Mouse (Mus musculus): Measurements from ENCODE around the gene Adprm. TPM values are rescaled to one million over a fixed set of nuclear protein-coding genes. Genes with fewer than 3 reads are reported as not detected.
A peak's percentile ranks its signal among the peaks of the same experiment; 100 is the strongest.
"Not testable (repeated sequence)": the region's sequence is repeated elsewhere in the genome, so short reads cannot be mapped to it uniquely, and the experiment has no call there.

Adprm gene
- polyA plus RNA-seq, 1 experiment from 2014 or later = 35.3 TPM

GRCm38 (mm10) chr11:67024867-67025477 is 27.4 kb downstream of the Adprm start, which contains the start of gene Tmem220:
Tmem220 (plus strand) TSS chr11:67025154.
- H3K9me3 ChIP-seq (ENCODE audit: control insufficient read depth, low read length) = no peaks in the 10 kb centered on the region
- H3K9ac ChIP-seq (ENCODE audit: low read length) = peak within 1 kb of the TSS; percentile 66
- WGBS = 3% methylated on average over 29 of the region's 35 CpGs
- H3K4me2 ChIP-seq (ENCODE audit: low read depth, severe bottlenecking) = peak within 1 kb of the TSS; percentile 47
- DNase-seq (ENCODE audit: low spot score) = peak; percentile 94
- ATAC-seq (ENCODE audit: insufficient number of reproducible peaks, low FRiP score, low TSS enrichment, low read depth) = peak; percentile 96
- H3K27me3 ChIP-seq (ENCODE audit: control insufficient read depth, insufficient read depth, low read length) = no peaks in the 10 kb centered on the region
- H3K4me3 ChIP-seq (ENCODE audit: low read depth, low read length) = peak within 1 kb of the TSS; percentile 38
- H3K36me3 ChIP-seq (ENCODE audit: control insufficient read depth, insufficient read depth, low read length) = no peaks in the 10 kb centered on the region
- no peaks in the 10 kb centered on the region for H3K4me1 ChIP-seq (ENCODE audit: control insufficient read depth, insufficient read depth, low read length)
- H3K27ac ChIP-seq (replicated peaks; ENCODE audit: low read depth, low read length) = no peak within 1 kb of the TSS

- no peaks in the 10 kb centered on the region for H3K4me1 ChIP-seq (ENCODE audit: control insufficient read depth, insufficient read depth, low read length)
- no peak overlapping the region for H3K4me3 ChIP-seq (ENCODE audit: low read depth, low read length)
- no peaks in the 10 kb centered on the region for H3K9me3 ChIP-seq (ENCODE audit: control insufficient read depth, low read length)
- H3K4me2 ChIP-seq (ENCODE audit: low read depth, severe bottlenecking) = no peak overlapping the region
- ATAC-seq (ENCODE audit: insufficient number of reproducible peaks, low FRiP score, low TSS enrichment, low read depth) (no peak), DNase-seq (ENCODE audit: low spot score) (no peak)
- H3K36me3 ChIP-seq (ENCODE audit: control insufficient read depth, insufficient read depth, low read length) = no peaks in the 10 kb centered on the region
- 41% methylated on average over 6 of the region's 6 CpGs for WGBS
- H3K27me3 ChIP-seq (ENCODE audit: control insufficient read depth, insufficient read depth, low read length) = no peaks in the 10 kb centered on the region
- H3K27ac ChIP-seq (replicated peaks; ENCODE audit: low read depth, low read length) = no peak overlapping the region
- no peak overlapping the region for H3K9ac ChIP-seq (ENCODE audit: low read length)
Observed at GRCm38 (mm10) chr11:67023802-67024340, 28.5 kb downstream of the Adprm start.

GRCm38 (mm10) chr11:67023191-67023590 is 29.2 kb downstream of the Adprm start:
- not testable (repeated sequence) for H3K4me3 ChIP-seq (ENCODE audit: low read depth, low read length); H3K36me3 ChIP-seq (ENCODE audit: control insufficient read depth, insufficient read depth, low read length); H3K27me3 ChIP-seq (ENCODE audit: control insufficient read depth, insufficient read depth, low read length); H3K9ac ChIP-seq (ENCODE audit: low read length); H3K9me3 ChIP-seq (ENCODE audit: control insufficient read depth, low read length); ATAC-seq (ENCODE audit: insufficient number of reproducible peaks, low FRiP score, low TSS enrichment, low read depth); H3K4me2 ChIP-seq (ENCODE audit: low read depth, severe bottlenecking); DNase-seq (ENCODE audit: low spot score); H3K27ac ChIP-seq (replicated peaks; ENCODE audit: low read depth, low read length); H3K4me1 ChIP-seq (ENCODE audit: control insufficient read depth, insufficient read depth, low read length)
- 33% methylated on average over 1 of the region's 1 CpGs for WGBS

GRCm38 (mm10) chr11:67022354-67023115 is 29.9 kb downstream of the Adprm start:
- ATAC-seq (ENCODE audit: insufficient number of reproducible peaks, low FRiP score, low TSS enrichment, low read depth) (no peak), DNase-seq (ENCODE audit: low spot score) (no peak)
- H3K4me3 ChIP-seq (ENCODE audit: low read depth, low read length) = no peak overlapping the region
- 0 out of 2 replicates have a peak, but pooled peaks cover 3% of the 10 kb centered on the region for H3K4me1 ChIP-seq (ENCODE audit: control insufficient read depth, insufficient read depth, low read length)
- WGBS = 90% methylated on average over 13 of the region's 13 CpGs
- no peaks in the 10 kb centered on the region for H3K36me3 ChIP-seq (ENCODE audit: control insufficient read depth, insufficient read depth, low read length)
- no peaks in the 10 kb centered on the region for H3K27me3 ChIP-seq (ENCODE audit: control insufficient read depth, insufficient read depth, low read length)
- no peak overlapping the region for H3K4me2 ChIP-seq (ENCODE audit: low read depth, severe bottlenecking)
- no peaks in the 10 kb centered on the region for H3K9me3 ChIP-seq (ENCODE audit: control insufficient read depth, low read length)
- H3K27ac ChIP-seq (replicated peaks; ENCODE audit: low read depth, low read length) = no peak overlapping the region
- no peak overlapping the region for H3K9ac ChIP-seq (ENCODE audit: low read length)

GRCm38 (mm10) chr11:67020948-67021347 is 31.4 kb downstream of the Adprm start:
- Histone ChIP-seq H3K4me3 (ENCODE audit: low read depth, low read length) (no peak overlapping the region), H3K9ac (ENCODE audit: low read length) (no peak overlapping the region)
- WGBS = 3% methylated on average over 12 of the region's 12 CpGs

GRCm38 (mm10) chr11:67019711-67020475 is 32.5 kb downstream of the Adprm start:
- WGBS = 68% methylated on average over 7 of the region's 7 CpGs
- ATAC-seq (ENCODE audit: insufficient number of reproducible peaks, low FRiP score, low TSS enrichment, low read depth) (no peak), DNase-seq (ENCODE audit: low spot score) (no peak)
- Histone ChIP-seq H3K27ac (replicated peaks; ENCODE audit: low read depth, low read length) (no peak overlapping the region), H3K9me3 (ENCODE audit: control insufficient read depth, low read length) (no peaks in the 10 kb centered on the region), H3K9ac (ENCODE audit: low read length) (no peak overlapping the region), H3K4me1 (ENCODE audit: control insufficient read depth, insufficient read depth, low read length) (0 out of 2 replicates have a peak, but pooled peaks cover 3% of the 10 kb centered on the region), H3K27me3 (ENCODE audit: control insufficient read depth, insufficient read depth, low read length) (no peaks in the 10 kb centered on the region), H3K4me2 (ENCODE audit: low read depth, severe bottlenecking) (no peak overlapping the region), H3K4me3 (ENCODE audit: low read depth, low read length) (no peak overlapping the region), H3K36me3 (ENCODE audit: control insufficient read depth, insufficient read depth, low read length) (no peaks in the 10 kb centered on the region)

More at GRCm38 (mm10) chr11:67020948-67021347, 31.4 kb downstream of the Adprm start:
- no peaks in the 10 kb centered on the region for H3K9me3 ChIP-seq (ENCODE audit: control insufficient read depth, low read length)
- DNase-seq (ENCODE audit: low spot score) (peak; percentile 79), ATAC-seq (ENCODE audit: insufficient number of reproducible peaks, low FRiP score, low TSS enrichment, low read depth) (no peak)
- no peaks in the 10 kb centered on the region for H3K27me3 ChIP-seq (ENCODE audit: control insufficient read depth, insufficient read depth, low read length)
- no peak overlapping the region for H3K27ac ChIP-seq (replicated peaks; ENCODE audit: low read depth, low read length)
- no peak overlapping the region for H3K4me2 ChIP-seq (ENCODE audit: low read depth, severe bottlenecking)
- H3K36me3 ChIP-seq (ENCODE audit: control insufficient read depth, insufficient read depth, low read length) = no peaks in the 10 kb centered on the region
- H3K4me1 ChIP-seq (ENCODE audit: control insufficient read depth, insufficient read depth, low read length) = 0 out of 2 replicates have a peak, but pooled peaks cover 3% of the 10 kb centered on the region

GRCm38 (mm10) chr11:67017801-67018591 is 34.4 kb downstream of the Adprm start:
- Histone ChIP-seq H3K36me3 (ENCODE audit: control insufficient read depth, insufficient read depth, low read length) (no peaks in the 10 kb centered on the region), H3K9me3 (ENCODE audit: control insufficient read depth, low read length) (no peaks in the 10 kb centered on the region), H3K4me3 (ENCODE audit: low read depth, low read length) (no peak overlapping the region), H3K4me2 (ENCODE audit: low read depth, severe bottlenecking) (no peak overlapping the region), H3K27ac (replicated peaks; ENCODE audit: low read depth, low read length) (no peak overlapping the region), H3K9ac (ENCODE audit: low read length) (no peak overlapping the region), H3K27me3 (ENCODE audit: control insufficient read depth, insufficient read depth, low read length) (no peaks in the 10 kb centered on the region), H3K4me1 (ENCODE audit: control insufficient read depth, insufficient read depth, low read length) (0 out of 2 replicates have a peak, but pooled peaks cover 3% of the 10 kb centered on the region)
- DNase-seq (ENCODE audit: low spot score) = no peak
- ATAC-seq (ENCODE audit: insufficient number of reproducible peaks, low FRiP score, low TSS enrichment, low read depth) = no peak
- 9% methylated on average over 12 of the region's 12 CpGs for WGBS

Data from limb, embryonic 11.5 days (tissue).